Mouse (Mus musculus) G1E (cell line): ENCODE measurements around the gene Cgnl1. TPM values are rescaled to one million over a fixed set of nuclear protein-coding genes. Genes with fewer than 3 reads are reported as not detected.

Source experiments
- ATAC-seq: 2 replicates; pipeline ENCODE4 v1.8.0; 2016; ENCODE audit warnings: mild to moderate bottlenecking; ENCODE audit not compliant: insufficient number of reproducible peaks, poor library complexity, low FRiP score, severe bottlenecking; ENCODE audit errors: extremely low read depth
- DNase-seq: peaks from one replicate; pipeline ENCODE4 v3.0.0; 2012; ENCODE audit warnings: low spot score
- H3K27me3 ChIP-seq: 2 replicates; pipeline ENCODE4 v1.6.1; 2012; ENCODE audit warnings: mild to moderate bottlenecking, low read length, inconsistent platforms; ENCODE audit not compliant: insufficient read depth
- H3K36me3 ChIP-seq: replicated peaks from 2 replicates; pipeline ENCODE3; 2012; ENCODE audit warnings: mild to moderate bottlenecking, inconsistent platforms
- H3K4me1 ChIP-seq: 2 replicates; pipeline ENCODE4 v1.6.1; 2012; ENCODE audit warnings: low read depth, low read length, inconsistent platforms, mixed read lengths; ENCODE audit not compliant: insufficient read depth
- H3K4me3 ChIP-seq: 2 replicates; pipeline ENCODE4 v1.5.1; 2012; ENCODE audit warnings: low read depth, mild to moderate bottlenecking, inconsistent platforms, low read length, moderate library complexity, mixed read lengths
- H3K9me3 ChIP-seq: replicated peaks from 2 replicates; pipeline ENCODE4 v1.6.1; 2012; ENCODE audit warnings: inconsistent platforms
- CTCF ChIP-seq: IDR thresholded peaks from 2 replicates; pipeline ENCODE4 v1.5.1; 2012; ENCODE audit warnings: low read depth, low read length, inconsistent platforms, mixed read lengths
- GATA1 ChIP-seq: IDR thresholded peaks from 2 replicates; pipeline ENCODE4 v1.6.1; 2012; ENCODE audit warnings: borderline replicate concordance, low read length, inconsistent platforms, mixed read lengths
- GATA2 ChIP-seq: IDR thresholded peaks from 2 replicates; pipeline ENCODE4 v1.6.1; 2012; ENCODE audit warnings: low read depth, low read length, inconsistent platforms, borderline replicate concordance
- POLR2AphosphoS5 ChIP-seq: IDR thresholded peaks from 2 replicates; pipeline ENCODE4 v1.6.1; 2012; ENCODE audit warnings: low read depth, low read length, inconsistent platforms; ENCODE audit not compliant: insufficient replicate concordance
- TAL1 ChIP-seq: conservative IDR thresholded peaks from 2 replicates; pipeline ENCODE4 v1.6.1; 2012; ENCODE audit warnings: low read depth, low read length, inconsistent platforms, mixed read lengths
- polyA plus RNA-seq: library from polyadenylated mRNA; stranded (reverse); fragments of >175 nt; gene quantifications from 2 replicates; pipeline ENCODE4 v1.2.3, GENCODE M21; 2012
- total RNA-seq, 2 experiments: library from RNA; stranded (forward) in 1 of 2; stranded (reverse) in 1 of 2; fragments of 200-1000 nt in 1 of 2; fragments of >200 nt in 1 of 2; fragmentation: Nextera tagmentation in 1 of 2; gene quantifications; 2 replicates each; pipeline ENCODE4 v1.2.3; 2014 to 2017

Cgnl1 gene
- total and polyA plus RNA-seq, 3 experiments: 0.98 to 1.6 (median 1.4) TPM

GRCm38 (mm10) chr9:71675799-71676414, 95.5 kb downstream of the Cgnl1 start:
- no peaks in the 10 kb centered on the region for H3K36me3 ChIP-seq
- no peak for DNase-seq
- ATAC-seq: no peak

GRCm38 (mm10) chr9:71675216-71675615, 96.2 kb downstream of the Cgnl1 start:
- peaks cover 93% of the 10 kb centered on the region for H3K4me1 ChIP-seq
- peaks cover 9% of the 10 kb centered on the region for H3K9me3 ChIP-seq
- H3K36me3 ChIP-seq: no peaks in the 10 kb centered on the region
- no peak for ATAC-seq
- no peak overlapping the region for H3K4me3 ChIP-seq
- no peak for TF ChIP-seq POLR2AphosphoS5
- no peak for TF ChIP-seq CTCF
- TF ChIP-seq GATA2: no peak
- TF ChIP-seq GATA1: no peak
- TF ChIP-seq TAL1: no peak
- no peak for DNase-seq
- H3K27me3 ChIP-seq: no peaks in the 10 kb centered on the region

More at GRCm38 (mm10) chr9:71675799-71676414, 95.5 kb downstream of the Cgnl1 start:
- Histone ChIP-seq H3K4me3 (peak overlapping the region; percentile 49; the same call in 1 of the 2 replicates), H3K9me3 (peaks cover 9% of the 10 kb centered on the region), H3K4me1 (peaks cover 86% of the 10 kb centered on the region), H3K27me3 (no peaks in the 10 kb centered on the region)
- TF ChIP-seq GATA2: no peak
- no peak for TF ChIP-seq TAL1
- TF ChIP-seq GATA1: no peak
- TF ChIP-seq CTCF: no peak
- TF ChIP-seq POLR2AphosphoS5: no peak

GRCm38 (mm10) chr9:71674476-71674875, 96.9 kb downstream of the Cgnl1 start:
- Histone ChIP-seq H3K27me3 (no peaks in the 10 kb centered on the region), H3K4me1 (peaks cover 94% of the 10 kb centered on the region), H3K9me3 (peaks cover 9% of the 10 kb centered on the region), H3K36me3 (no peaks in the 10 kb centered on the region), H3K4me3 (no peak overlapping the region)
- ATAC-seq (no peak), DNase-seq (no peak)
- TF ChIP-seq TAL1 (no peak), POLR2AphosphoS5 (no peak), GATA2 (no peak), GATA1 (no peak), CTCF (no peak)

- no peak overlapping the region for H3K4me3 ChIP-seq
- DNase-seq (no peak), ATAC-seq (no peak)
- no peaks in the 10 kb centered on the region for H3K36me3 ChIP-seq
- TF ChIP-seq GATA2 (no peak), POLR2AphosphoS5 (no peak), CTCF (no peak), GATA1 (no peak), TAL1 (no peak)
- H3K27me3 ChIP-seq: no peaks in the 10 kb centered on the region
- peaks cover 88% of the 10 kb centered on the region for H3K4me1 ChIP-seq
- H3K9me3 ChIP-seq: peaks cover 9% of the 10 kb centered on the region
Measured at GRCm38 (mm10) chr9:71672495-71672894, 98.9 kb downstream of the Cgnl1 start.

- peaks cover 9% of the 10 kb centered on the region for H3K9me3 ChIP-seq
- no peak for ATAC-seq
Measured at GRCm38 (mm10) chr9:71670677-71671076, 100.7 kb downstream of the Cgnl1 start.

GRCm38 (mm10) chr9:71667616-71668015, 103.8 kb downstream of the Cgnl1 start:
- Histone ChIP-seq H3K4me3 (no peak overlapping the region), H3K9me3 (peaks cover 3% of the 10 kb centered on the region), H3K36me3 (no peaks in the 10 kb centered on the region), H3K27me3 (no peaks in the 10 kb centered on the region), H3K4me1 (peaks cover 71% of the 10 kb centered on the region)
- DNase-seq (no peak), ATAC-seq (no peak)
- TF ChIP-seq POLR2AphosphoS5 (no peak), TAL1 (no peak), GATA1 (no peak), CTCF (no peak)

More at GRCm38 (mm10) chr9:71670677-71671076, 100.7 kb downstream of the Cgnl1 start:
- peak; percentile 25 for DNase-seq
- 0 out of 2 replicates have a peak, but pooled peaks have one; percentile 16 for TF ChIP-seq TAL1
- no peak for TF ChIP-seq GATA1
- Histone ChIP-seq H3K36me3 (no peaks in the 10 kb centered on the region), H3K4me1 (peaks cover 80% of the 10 kb centered on the region), H3K4me3 (peak overlapping the region; percentile 30; the same call in 1 of the 2 replicates), H3K27me3 (no peaks in the 10 kb centered on the region)
